Mouse (Mus musculus): Measurements from ENCODE around the gene Plxnd1. TPM values are rescaled to one million over a fixed set of nuclear protein-coding genes. Genes with fewer than 3 reads are reported as not detected.

The Plxnd1 gene
- polyA plus RNA-seq, 1 experiment from 2014 or later: 24.5 TPM

DNA sequence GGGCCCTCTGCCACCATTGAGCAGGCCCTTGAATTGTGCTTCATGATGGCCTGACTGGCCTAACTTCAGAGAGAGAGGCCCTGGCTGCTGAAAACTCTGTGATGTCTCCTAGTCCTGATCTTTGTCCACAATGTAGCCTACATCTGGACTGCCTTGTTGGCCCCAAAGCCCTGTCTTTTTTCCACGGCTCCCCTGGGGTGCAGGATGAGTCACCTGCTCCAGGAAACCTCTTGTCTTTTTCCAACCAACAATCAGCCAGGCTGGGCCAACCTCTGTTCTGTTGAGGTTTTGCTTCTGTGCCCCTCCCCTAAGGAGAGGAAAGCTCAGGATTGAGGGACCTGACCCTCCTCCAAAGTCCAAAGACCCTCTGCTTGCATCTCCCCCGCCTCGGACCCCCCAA lies 33.1 kb downstream of the Plxnd1 start:
- WGBS: 86% methylated on average over 3 of the region's 3 CpGs
- H3K9ac ChIP-seq: no peak overlapping the region

GRCm38 (mm10) chr6:115960322-115960721 lies 34.5 kb downstream of the Plxnd1 start:
- Histone ChIP-seq H3K27ac (no peak overlapping the region), H3K4me3 (no peak overlapping the region), H3K36me3 (no peaks in the 10 kb centered on the region), H3K4me1 (peaks cover 18% of the 10 kb centered on the region), H3K9ac (no peak overlapping the region), H3K9me3 (replicated peaks) (no peaks in the 10 kb centered on the region), H3K27me3 (no peaks in the 10 kb centered on the region), H3K4me2 (replicated peaks) (no peak overlapping the region)
- ATAC-seq (ENCODE audit: low FRiP score): no peak
- 89% methylated on average over 19 of the region's 19 CpGs for WGBS

More for the DNA sequence above, 33.1 kb downstream of the Plxnd1 start:
- no peaks in the 10 kb centered on the region for H3K9me3 ChIP-seq (replicated peaks)
- H3K36me3 ChIP-seq: no peaks in the 10 kb centered on the region
- H3K27me3 ChIP-seq: peaks cover 3% of the 10 kb centered on the region; the same call in 1 of the 2 replicates
- no peak overlapping the region for H3K27ac ChIP-seq
- no peak overlapping the region for H3K4me3 ChIP-seq
- H3K4me2 ChIP-seq (replicated peaks): no peak overlapping the region
- no peak for ATAC-seq (ENCODE audit: low FRiP score)
- peaks cover 14% of the 10 kb centered on the region for H3K4me1 ChIP-seq

GRCm38 (mm10) chr6:115959151-115959691 lies 35.6 kb downstream of the Plxnd1 start:
- H3K27ac ChIP-seq: no peak overlapping the region
- 77% methylated on average over 7 of the region's 7 CpGs for WGBS
- no peak for ATAC-seq (ENCODE audit: low FRiP score)

GRCm38 (mm10) chr6:115958445-115958844 lies 36.4 kb downstream of the Plxnd1 start:
- H3K36me3 ChIP-seq: no peaks in the 10 kb centered on the region
- 89% methylated on average over 9 of the region's 9 CpGs for WGBS
- H3K4me2 ChIP-seq (replicated peaks): no peak overlapping the region
- no peak overlapping the region for H3K27ac ChIP-seq
- H3K27me3 ChIP-seq: no peaks in the 10 kb centered on the region
- H3K4me1 ChIP-seq: peaks cover 22% of the 10 kb centered on the region
- H3K9ac ChIP-seq: no peak overlapping the region
- ATAC-seq (ENCODE audit: low FRiP score): no peak
- H3K9me3 ChIP-seq (replicated peaks): no peaks in the 10 kb centered on the region
- H3K4me3 ChIP-seq: no peak overlapping the region

More at GRCm38 (mm10) chr6:115959151-115959691, 35.6 kb downstream of the Plxnd1 start:
- H3K4me3 ChIP-seq: no peak overlapping the region
- no peaks in the 10 kb centered on the region for H3K36me3 ChIP-seq
- H3K9ac ChIP-seq: no peak overlapping the region
- H3K4me2 ChIP-seq (replicated peaks): no peak overlapping the region
- H3K27me3 ChIP-seq: no peaks in the 10 kb centered on the region
- no peaks in the 10 kb centered on the region for H3K9me3 ChIP-seq (replicated peaks)
- H3K4me1 ChIP-seq: peaks cover 22% of the 10 kb centered on the region

- no peak overlapping the region for H3K4me2 ChIP-seq (replicated peaks)
- H3K36me3 ChIP-seq: no peaks in the 10 kb centered on the region
- no peak overlapping the region for H3K9ac ChIP-seq
- peaks cover 22% of the 10 kb centered on the region for H3K4me1 ChIP-seq
- ATAC-seq (ENCODE audit: low FRiP score): no peak
- no peaks in the 10 kb centered on the region for H3K27me3 ChIP-seq
- 23% methylated on average over 6 of the region's 6 CpGs for WGBS
- no peak overlapping the region for H3K27ac ChIP-seq
- no peak overlapping the region for H3K4me3 ChIP-seq
- no peaks in the 10 kb centered on the region for H3K9me3 ChIP-seq (replicated peaks)
Observed at GRCm38 (mm10) chr6:115957681-115958080, 37.1 kb downstream of the Plxnd1 start.

GRCm38 (mm10) chr6:115956922-115957601 lies 37.7 kb downstream of the Plxnd1 start:
- Histone ChIP-seq H3K27me3 (no peaks in the 10 kb centered on the region), H3K9ac (no peak overlapping the region), H3K9me3 (replicated peaks) (no peaks in the 10 kb centered on the region), H3K4me1 (peaks cover 22% of the 10 kb centered on the region), H3K27ac (no peak overlapping the region), H3K4me3 (no peak overlapping the region), H3K4me2 (replicated peaks) (no peak overlapping the region), H3K36me3 (no peaks in the 10 kb centered on the region)
- WGBS: 38% methylated on average over 16 of the region's 16 CpGs
- 0 out of 2 replicates have a peak, but pooled peaks have one; percentile 23 for ATAC-seq (ENCODE audit: low FRiP score)

DNA sequence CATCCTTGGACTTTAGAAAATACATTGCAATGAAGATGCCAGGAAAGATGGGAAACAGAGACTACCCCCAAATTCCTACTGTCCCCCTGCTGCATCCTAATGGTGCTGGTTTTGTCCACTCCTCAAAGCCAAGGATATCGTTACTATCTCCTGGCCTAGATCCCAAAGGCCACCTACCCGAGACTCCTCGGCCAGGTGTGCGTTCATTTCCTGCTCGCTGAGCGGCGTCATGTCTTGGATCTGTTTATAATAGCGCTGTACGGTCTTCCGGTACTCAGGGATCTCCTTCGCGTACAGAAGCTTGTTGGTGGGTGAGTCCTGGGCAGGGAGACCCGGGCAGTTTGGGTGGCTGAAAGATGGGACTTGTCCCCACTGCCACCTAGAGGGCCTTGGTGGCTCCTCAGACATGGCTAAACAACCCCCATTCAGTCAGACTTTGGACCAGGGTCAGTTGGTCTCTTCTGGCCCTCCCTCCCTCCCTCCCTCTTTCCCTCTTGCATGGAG lies 38.3 kb downstream of the Plxnd1 start:
- H3K4me1 ChIP-seq: peaks cover 22% of the 10 kb centered on the region
- 86% methylated on average over 13 of the region's 13 CpGs for WGBS
- no peaks in the 10 kb centered on the region for H3K36me3 ChIP-seq
- H3K9ac ChIP-seq: no peak overlapping the region
- no peak overlapping the region for H3K27ac ChIP-seq
- H3K4me3 ChIP-seq: no peak overlapping the region
- 0 out of 2 replicates have a peak, but pooled peaks have one; percentile 1 for ATAC-seq (ENCODE audit: low FRiP score)
- no peak overlapping the region for H3K4me2 ChIP-seq (replicated peaks)
- H3K9me3 ChIP-seq (replicated peaks): no peaks in the 10 kb centered on the region
- no peaks in the 10 kb centered on the region for H3K27me3 ChIP-seq

GRCm38 (mm10) chr6:115955664-115956063 lies 39.1 kb downstream of the Plxnd1 start:
- Histone ChIP-seq H3K27me3 (no peaks in the 10 kb centered on the region), H3K27ac (no peak overlapping the region), H3K4me2 (replicated peaks) (no peak overlapping the region), H3K4me3 (no peak overlapping the region), H3K9ac (no peak overlapping the region), H3K4me1 (peaks cover 22% of the 10 kb centered on the region), H3K9me3 (replicated peaks) (no peaks in the 10 kb centered on the region), H3K36me3 (no peaks in the 10 kb centered on the region)
- 78% methylated on average over 11 of the region's 11 CpGs for WGBS
- ATAC-seq (ENCODE audit: low FRiP score): no peak

DNA sequence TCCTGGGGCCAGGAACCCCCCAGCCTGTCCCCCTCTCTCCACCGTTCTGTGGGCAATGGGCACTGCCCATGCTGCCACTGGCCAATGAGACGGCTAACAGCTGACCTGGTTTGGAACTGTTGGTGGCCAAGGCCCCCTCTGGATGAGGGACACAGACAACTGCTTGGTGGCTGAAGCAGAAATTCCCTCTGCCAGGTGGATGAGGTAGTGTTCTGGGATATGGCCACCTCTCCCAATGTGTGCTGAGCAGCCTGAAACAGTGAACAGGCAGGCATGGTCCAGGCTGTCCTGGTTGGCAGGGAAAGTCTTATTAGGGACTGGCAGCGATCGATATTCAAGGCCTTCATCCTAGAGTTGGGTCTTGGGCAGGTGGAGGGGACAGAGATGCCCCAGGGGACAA lies 39.6 kb downstream of the Plxnd1 start:
- Histone ChIP-seq H3K4me2 (replicated peaks) (no peak overlapping the region), H3K4me1 (peaks cover 22% of the 10 kb centered on the region), H3K9me3 (replicated peaks) (no peaks in the 10 kb centered on the region), H3K36me3 (no peaks in the 10 kb centered on the region), H3K9ac (no peak overlapping the region), H3K27ac (no peak overlapping the region), H3K4me3 (no peak overlapping the region), H3K27me3 (no peaks in the 10 kb centered on the region)
- no peak for ATAC-seq (ENCODE audit: low FRiP score)
- WGBS: 92% methylated on average over 4 of the region's 4 CpGs

DNA sequence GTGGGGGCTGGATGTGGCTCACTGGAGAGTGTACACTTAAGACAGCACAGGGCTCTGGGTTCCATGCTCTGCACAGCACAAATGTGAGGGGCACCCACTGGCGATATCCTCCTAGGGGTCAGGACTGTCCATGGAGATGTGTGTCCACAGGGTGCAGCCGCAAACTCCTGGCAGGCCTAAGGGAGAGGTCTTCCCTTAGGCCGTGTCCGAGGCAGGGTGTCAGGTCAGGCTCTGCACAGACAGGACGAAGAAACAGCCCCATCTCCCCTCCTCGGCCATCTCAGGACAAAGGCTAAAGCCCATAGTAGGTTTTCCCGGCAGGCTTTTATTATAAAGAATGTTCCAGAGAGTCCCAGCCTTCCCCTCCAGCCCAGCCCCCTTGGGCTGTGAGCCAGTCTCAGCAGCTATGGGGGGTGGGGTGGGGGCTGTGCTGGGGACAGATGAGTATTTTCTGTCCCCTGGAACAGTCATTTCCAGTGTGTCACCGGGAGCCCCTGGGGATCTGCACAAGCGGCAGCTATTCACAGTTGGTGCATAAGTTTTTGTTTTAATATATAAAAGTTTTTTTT lies 40.2 kb downstream of the Plxnd1 start:
- Histone ChIP-seq H3K4me1 (peaks cover 22% of the 10 kb centered on the region), H3K9me3 (replicated peaks) (no peaks in the 10 kb centered on the region), H3K4me3 (no peak overlapping the region), H3K9ac (0 out of 2 replicates have a peak overlapping the region, but pooled peaks have one; percentile 6), H3K27ac (no peak overlapping the region), H3K27me3 (no peaks in the 10 kb centered on the region), H3K36me3 (no peaks in the 10 kb centered on the region), H3K4me2 (replicated peaks) (no peak overlapping the region)
- ATAC-seq (ENCODE audit: low FRiP score): no peak
- WGBS: 74% methylated on average over 9 of the region's 9 CpGs

DNA sequence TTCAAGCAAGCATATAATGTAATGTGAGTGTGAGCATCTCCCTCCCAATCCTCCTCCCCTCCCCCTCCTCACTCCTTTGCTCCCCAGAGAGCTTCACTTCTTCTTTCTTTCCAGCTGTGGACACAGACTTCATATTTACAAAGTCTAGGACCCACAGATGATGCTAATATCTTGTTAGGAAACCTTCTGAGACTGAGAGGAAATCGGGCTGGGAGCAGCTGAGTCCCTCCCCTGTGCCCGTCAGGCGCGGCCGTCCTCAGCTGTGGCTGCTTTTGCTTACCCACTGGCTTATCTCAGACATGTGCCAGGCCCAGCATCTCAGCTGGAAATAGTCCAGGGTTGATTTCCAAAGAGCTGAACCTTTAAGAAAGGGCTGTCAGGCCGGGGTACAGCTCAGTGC lies 48.4 kb downstream of the Plxnd1 start:
- no peaks in the 10 kb centered on the region for H3K27me3 ChIP-seq
- no peaks in the 10 kb centered on the region for H3K36me3 ChIP-seq
- WGBS: 58% methylated on average over 6 of the region's 6 CpGs
- no peak overlapping the region for H3K4me2 ChIP-seq (replicated peaks)
- H3K4me1 ChIP-seq: peaks cover 7% of the 10 kb centered on the region
- no peak overlapping the region for H3K4me3 ChIP-seq
- ATAC-seq (ENCODE audit: low FRiP score): 0 out of 2 replicates have a peak, but pooled peaks have one; percentile 19
- H3K9me3 ChIP-seq (replicated peaks): no peaks in the 10 kb centered on the region
- no peak overlapping the region for H3K9ac ChIP-seq
- 0 out of 2 replicates have a peak overlapping the region, but pooled peaks have one; percentile 23 for H3K27ac ChIP-seq

GRCm38 (mm10) chr6:115945633-115946032 lies 49.2 kb downstream of the Plxnd1 start:
- no peak overlapping the region for H3K4me3 ChIP-seq
- no peak for ATAC-seq (ENCODE audit: low FRiP score)

More at GRCm38 (mm10) chr6:115945633-115946032, 49.2 kb downstream of the Plxnd1 start:
- Histone ChIP-seq H3K27me3 (no peaks in the 10 kb centered on the region), H3K4me2 (replicated peaks) (no peak overlapping the region), H3K27ac (no peak overlapping the region), H3K9me3 (replicated peaks) (no peaks in the 10 kb centered on the region), H3K4me1 (peaks cover 15% of the 10 kb centered on the region), H3K36me3 (no peaks in the 10 kb centered on the region), H3K9ac (no peak overlapping the region)
- 84% methylated on average over 8 of the region's 8 CpGs for WGBS
